Mouse (Mus musculus): ENCODE results near the gene Barx2.

DNA sequence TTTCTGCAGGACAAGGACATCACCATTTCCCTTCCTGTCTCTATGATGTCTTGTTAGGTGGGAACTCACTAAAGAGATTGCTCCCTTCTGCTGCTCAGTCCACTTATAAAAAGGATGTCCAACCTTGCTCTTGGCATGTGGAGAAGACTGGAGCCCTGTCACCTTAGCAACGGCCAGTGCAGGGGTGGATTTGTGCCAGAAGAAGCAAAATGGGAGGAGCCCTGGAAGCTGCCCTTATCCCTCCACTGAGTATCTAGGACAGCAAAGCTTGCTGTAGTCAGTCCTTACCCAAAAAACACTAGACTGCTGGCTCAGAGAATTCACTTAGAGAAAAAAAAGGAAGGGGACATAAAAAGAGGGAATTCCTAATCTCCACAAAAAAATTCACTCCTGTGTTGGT, 49.0 kb upstream of the Barx2 start:
- TF ChIP-seq POLR2A (IDR thresholded peaks at IDR 0.05; ENCODE audit: insufficient read length, low read depth) (no peak), USF1 (IDR thresholded peaks at IDR 0.05; ENCODE audit: low read depth) (no peak), POLR2AphosphoS2 (IDR thresholded peaks at IDR 0.05; ENCODE audit: insufficient read length, low read depth) (no peak), CEBPB (IDR thresholded peaks at IDR 0.05; ENCODE audit: insufficient read depth, poor library complexity, severe bottlenecking) (no peak), TCF12 (IDR thresholded peaks at IDR 0.05; ENCODE audit: insufficient read depth, poor library complexity, severe bottlenecking) (no peak)
